Mouse (Mus musculus) embryonic facial prominence, embryonic 15.5 days (tissue): Measurements from ENCODE around the gene Lrrc3c. TPM values are rescaled to one million over a fixed set of nuclear protein-coding genes. Genes with fewer than 3 reads are reported as not detected.
"Not testable (repeated sequence)": the region's sequence is repeated elsewhere in the genome, so short reads cannot be mapped to it uniquely, and the experiment has no call there.

ENCODE experiments used
- ATAC-seq: fragments of 200-750 bp; cut with Nextera tagmentation; 2 replicates; pipeline ENCODE4 v1.8.0; 2017; ENCODE audit warnings: low read depth, moderate TSS enrichment; ENCODE audit not compliant: insufficient number of reproducible peaks, low FRiP score, low TSS enrichment
- H3K27ac ChIP-seq: fragments of 300-500 bp; sonication (generic); replicated peaks from 2 replicates; pipeline ENCODE4 v1.5.1; 2015; ENCODE audit warnings: mild to moderate bottlenecking, inconsistent platforms
- H3K27me3 ChIP-seq: fragments of 300-500 bp; sonication (generic); 2 replicates; pipeline ENCODE4 v1.6.1; 2015; ENCODE audit warnings: inconsistent platforms
- H3K36me3 ChIP-seq: fragments of 300-500 bp; sonication (generic); 2 replicates; pipeline ENCODE4 v1.6.1; 2015; ENCODE audit warnings: mild to moderate bottlenecking, inconsistent platforms
- H3K4me1 ChIP-seq: fragments of 300-500 bp; sonication (generic); 2 replicates; pipeline ENCODE4 v1.6.1; 2015; ENCODE audit warnings: inconsistent platforms
- H3K4me2 ChIP-seq: fragments of 300-500 bp; sonication (generic); replicated peaks from 2 replicates; pipeline ENCODE4 v1.6.1; 2015; ENCODE audit warnings: mild to moderate bottlenecking, inconsistent platforms
- H3K4me3 ChIP-seq: fragments of 300-500 bp; sonication (generic); replicated peaks from 2 replicates; pipeline ENCODE4 v1.5.1; 2015; ENCODE audit warnings: mild to moderate bottlenecking, inconsistent platforms
- H3K9ac ChIP-seq: fragments of 300-500 bp; sonication (generic); 2 replicates; pipeline ENCODE4 v1.6.1; 2015; ENCODE audit warnings: inconsistent platforms
- H3K9me3 ChIP-seq: fragments of 300-500 bp; sonication (generic); replicated peaks from 2 replicates; pipeline ENCODE4 v1.6.1; 2016; ENCODE audit warnings: inconsistent platforms
- WGBS: fragments of 180-500 bp; shearing (Covaris S2); methylation state at CpG from one replicate; pipeline ENCODE4 v1.1.7; 2015; 5-methylcytosine and 5-hydroxymethylcytosine counted together
- polyA plus RNA-seq: library from polyadenylated mRNA; unstranded; fragments of >200 nt; fragmentation: Nextera tagmentation; extraction: Ambion mirVana; gene quantifications from 2 replicates; pipeline ENCODE4 v1.2.1, GENCODE M21; 2015

The Lrrc3c gene
- polyA plus RNA-seq, 1 experiment from 2014 or later, result not detected

DNA sequence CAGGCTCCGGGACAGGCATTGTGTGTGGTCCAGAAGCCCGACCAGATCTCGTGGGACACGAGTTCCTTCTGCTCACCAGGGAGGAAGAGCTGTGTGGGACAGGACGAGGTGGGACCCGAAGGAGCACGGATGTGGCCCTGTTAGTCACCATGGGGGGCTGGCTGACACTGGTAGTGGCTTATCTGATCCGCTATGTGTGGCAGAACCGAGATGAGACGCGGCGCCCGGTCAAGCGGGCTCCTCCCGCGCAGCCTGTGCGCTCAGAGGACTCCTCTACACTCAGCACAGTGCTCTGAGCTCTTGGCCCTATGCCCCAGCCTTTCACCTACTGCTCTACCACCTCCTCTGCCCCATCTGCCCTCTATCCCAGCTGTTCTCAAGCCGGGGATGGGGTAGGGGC lies 1.2 kb downstream of the Lrrc3c start:
- no peak overlapping the region for H3K27ac ChIP-seq
- no peak overlapping the region for H3K4me2 ChIP-seq
- no peak for ATAC-seq
- peaks cover 27% of the 10 kb centered on the region for H3K27me3 ChIP-seq
- H3K4me1 ChIP-seq, result peaks cover 15% of the 10 kb centered on the region; the same call in 1 of the 2 replicates
- H3K36me3 ChIP-seq, result no peaks in the 10 kb centered on the region
- H3K9ac ChIP-seq, result no peak overlapping the region
- WGBS, result 29% methylated on average over 18 of the region's 18 CpGs
- no peak overlapping the region for H3K4me3 ChIP-seq
- no peaks in the 10 kb centered on the region for H3K9me3 ChIP-seq

DNA sequence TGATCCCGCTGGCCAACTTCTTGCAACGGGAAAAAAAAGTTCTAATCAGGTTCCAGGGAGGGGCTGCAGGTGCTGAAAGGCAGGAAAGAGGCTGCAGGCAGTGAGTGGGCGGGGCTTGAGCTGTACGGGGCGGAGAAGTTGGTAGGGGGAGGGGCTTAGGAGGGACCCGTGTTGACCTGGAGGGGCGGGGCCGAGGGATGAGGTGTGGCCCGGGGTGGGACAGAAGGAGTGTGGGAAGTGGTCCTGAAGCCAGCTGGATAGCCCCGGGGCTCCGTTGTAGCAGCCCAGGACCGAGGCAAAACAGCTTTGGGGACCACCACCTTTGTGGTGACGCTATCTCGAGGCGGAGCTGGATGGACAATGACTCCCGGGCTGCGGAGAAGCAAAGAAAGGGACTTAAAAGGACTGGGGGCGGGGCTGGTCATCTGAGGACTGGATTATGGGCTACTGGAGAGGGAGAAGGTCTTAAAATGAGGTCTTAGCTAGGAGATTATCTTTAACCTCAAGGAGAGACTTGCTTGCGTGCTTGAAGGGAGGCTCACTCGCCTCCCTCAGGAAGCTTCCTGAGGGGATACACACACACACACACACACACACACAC lies 4.1 kb downstream of the Lrrc3c start:
- H3K27me3 ChIP-seq, result peaks cover 29% of the 10 kb centered on the region
- H3K4me3 ChIP-seq, result peak overlapping the region; percentile 23
- peak overlapping the region; percentile 45 for H3K4me2 ChIP-seq
- no peak overlapping the region for H3K27ac ChIP-seq
- WGBS, result 2% methylated on average over 20 of the region's 20 CpGs
- ATAC-seq, result no peak
- no peak overlapping the region for H3K9ac ChIP-seq
- no peaks in the 10 kb centered on the region for H3K36me3 ChIP-seq
- H3K4me1 ChIP-seq, result peaks cover 15% of the 10 kb centered on the region; the same call in 1 of the 2 replicates
- H3K9me3 ChIP-seq, result no peaks in the 10 kb centered on the region

DNA sequence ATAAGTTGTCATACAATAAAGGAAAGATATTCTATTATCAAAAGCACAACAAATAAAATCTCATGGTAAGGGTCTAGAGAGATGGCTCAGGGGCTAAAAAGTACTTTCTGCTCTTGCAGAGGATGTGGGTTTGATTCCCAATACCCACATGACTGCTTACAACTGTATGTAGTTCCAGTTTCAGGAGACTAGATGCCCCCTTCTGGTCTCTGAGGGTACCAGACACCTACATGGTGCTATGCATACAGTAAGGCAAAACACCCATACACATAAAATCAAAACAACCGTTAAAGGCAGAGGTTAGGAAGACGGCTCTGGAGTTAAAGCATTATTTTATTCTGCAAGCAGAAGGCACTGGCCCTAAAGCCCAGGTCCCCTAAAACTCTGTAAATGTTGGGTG lies 5.9 kb downstream of the Lrrc3c start:
- no peak for ATAC-seq
- Histone ChIP-seq H3K36me3 (no peaks in the 10 kb centered on the region), H3K9ac (no peak overlapping the region), H3K27me3 (peaks cover 19% of the 10 kb centered on the region), H3K4me1 (peaks cover 12% of the 10 kb centered on the region; the same call in 1 of the 2 replicates), H3K4me3 (no peak overlapping the region), H3K9me3 (no peaks in the 10 kb centered on the region), H3K4me2 (no peak overlapping the region), H3K27ac (no peak overlapping the region)
- 84% methylated on average over 2 of the region's 2 CpGs for WGBS

DNA sequence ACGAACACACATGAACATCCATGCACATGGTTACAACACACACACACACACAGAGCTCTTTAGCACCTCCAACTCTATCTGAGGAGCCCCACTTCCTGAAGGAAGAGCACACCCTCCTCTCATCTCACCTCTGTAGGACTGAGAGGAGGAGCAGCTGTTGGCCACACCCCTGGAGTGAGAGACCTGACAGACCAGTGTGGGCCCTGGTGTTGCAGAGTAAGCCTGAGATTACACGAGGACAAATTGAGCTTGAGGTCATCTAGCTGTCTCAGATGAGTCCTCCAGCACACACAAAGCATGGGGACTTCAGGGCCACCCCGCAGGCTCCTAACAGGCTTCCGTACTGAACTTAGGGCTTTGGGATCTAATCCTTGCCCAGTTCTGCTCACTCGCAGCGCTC lies 6.8 kb downstream of the Lrrc3c start:
- not testable (repeated sequence) for ATAC-seq, H3K4me3 ChIP-seq, H3K9me3 ChIP-seq, H3K9ac ChIP-seq, H3K4me2 ChIP-seq, H3K27ac ChIP-seq, H3K4me1 ChIP-seq, H3K36me3 ChIP-seq
- peaks cover 21% of the 10 kb centered on the region for H3K27me3 ChIP-seq
- WGBS, result 65% methylated on average over 6 of the region's 6 CpGs

DNA sequence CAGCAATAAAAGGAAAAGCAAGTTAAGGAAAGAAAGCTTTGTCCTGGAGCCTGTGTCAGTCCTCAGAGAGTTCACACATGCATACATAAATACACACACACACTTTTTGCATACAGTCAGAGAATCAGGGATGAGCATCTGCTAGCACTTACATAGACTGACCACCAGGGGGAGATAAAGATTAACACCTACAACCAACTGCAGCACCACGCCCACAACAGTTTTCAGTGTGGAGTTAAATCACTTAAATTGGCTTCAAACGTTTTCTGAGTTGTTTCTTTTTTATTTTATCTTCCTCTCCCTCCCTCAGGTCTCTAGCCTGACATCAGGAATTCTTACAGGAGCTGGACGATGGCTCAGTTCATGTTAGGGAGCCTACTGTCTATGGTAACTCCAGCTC lies 8.7 kb downstream of the Lrrc3c start:
- H3K4me3 ChIP-seq, result no peak overlapping the region
- H3K27me3 ChIP-seq, result peaks cover 17% of the 10 kb centered on the region
- H3K4me2 ChIP-seq, result no peak overlapping the region
- WGBS, result 6% methylated on average over 3 of the region's 3 CpGs
- peaks cover 7% of the 10 kb centered on the region; the same call in 1 of the 2 replicates for H3K4me1 ChIP-seq
- no peak for ATAC-seq
- no peaks in the 10 kb centered on the region for H3K36me3 ChIP-seq
- H3K9me3 ChIP-seq, result no peaks in the 10 kb centered on the region
- H3K27ac ChIP-seq, result no peak overlapping the region
- no peak overlapping the region for H3K9ac ChIP-seq

DNA sequence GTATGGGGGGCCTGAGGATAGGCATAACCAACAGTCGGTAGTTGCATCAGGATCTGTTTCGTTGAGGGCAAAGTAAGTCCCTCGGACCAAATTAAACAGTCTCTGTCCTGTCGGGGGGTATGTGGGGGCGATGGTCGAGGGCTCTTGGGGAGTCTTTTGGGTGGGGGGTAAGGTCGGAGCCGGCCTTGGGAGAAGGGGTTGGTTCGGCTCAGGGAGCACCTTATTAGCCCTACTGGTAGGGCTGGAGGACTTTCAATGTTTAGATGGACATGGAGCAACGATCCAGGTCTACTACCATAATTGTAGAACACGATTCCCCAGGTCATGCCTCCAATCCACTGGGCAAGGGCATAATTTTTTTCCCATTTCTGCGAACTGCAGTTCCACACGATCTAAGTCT lies 22.7 kb downstream of the Lrrc3c start:
- no peak overlapping the region for H3K4me2 ChIP-seq
- no peaks in the 10 kb centered on the region for H3K27me3 ChIP-seq
- H3K36me3 ChIP-seq, result no peaks in the 10 kb centered on the region
- no peaks in the 10 kb centered on the region for H3K4me1 ChIP-seq
- 92% methylated on average over 13 of the region's 13 CpGs for WGBS
- H3K9ac ChIP-seq, result no peak overlapping the region
- ATAC-seq, result no peak
- 0 out of 2 replicates have a peak, but pooled peaks cover 4% of the 10 kb centered on the region for H3K9me3 ChIP-seq
- H3K27ac ChIP-seq, result no peak overlapping the region
- H3K4me3 ChIP-seq, result no peak overlapping the region

DNA sequence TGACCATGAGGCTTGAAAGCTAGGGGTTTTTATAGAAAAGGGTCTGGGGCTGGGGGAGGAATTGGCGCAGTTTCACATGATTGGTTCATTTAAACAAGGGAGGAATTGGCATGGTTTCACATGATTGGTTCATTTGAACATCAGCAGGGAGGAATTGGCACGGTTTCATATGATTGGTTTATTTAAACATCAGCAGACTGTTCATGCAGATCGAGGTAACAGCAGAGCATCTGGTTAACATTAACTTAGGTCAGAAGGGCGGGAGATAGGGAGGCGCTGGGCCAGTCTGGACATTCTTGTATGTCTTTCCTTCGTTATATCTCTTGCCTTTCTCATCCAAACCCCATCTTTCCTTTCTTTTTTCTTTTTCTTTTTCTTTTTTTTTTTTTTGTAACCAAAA lies 25.9 kb downstream of the Lrrc3c start:
- 69% methylated on average over 6 of the region's 6 CpGs for WGBS
- H3K4me3 ChIP-seq, H3K36me3 ChIP-seq, H3K9me3 ChIP-seq, H3K9ac ChIP-seq, ATAC-seq, H3K27me3 ChIP-seq, H3K4me1 ChIP-seq, H3K4me2 ChIP-seq, H3K27ac ChIP-seq: not testable (repeated sequence)

DNA sequence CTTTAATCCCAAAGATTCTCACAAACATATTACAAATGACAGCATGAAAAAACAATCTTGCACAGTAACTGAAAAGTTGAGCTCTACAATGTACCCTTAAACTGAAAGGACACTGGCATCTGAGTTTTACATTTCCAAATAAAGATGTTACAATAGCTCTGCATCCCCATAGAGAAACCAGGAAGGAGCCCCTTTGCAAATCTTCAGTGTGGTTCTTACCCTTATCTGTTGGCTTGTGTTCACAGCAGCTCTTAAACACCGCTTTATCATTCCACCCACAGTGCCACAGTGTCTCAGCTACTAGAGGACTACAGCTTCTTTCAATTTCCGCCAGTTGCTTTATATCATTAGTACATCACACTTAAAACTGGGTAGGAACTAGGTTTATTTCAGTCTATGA lies 26.3 kb downstream of the Lrrc3c start:
- not testable (repeated sequence) for H3K4me2 ChIP-seq, H3K27me3 ChIP-seq, H3K4me1 ChIP-seq, H3K27ac ChIP-seq, H3K9me3 ChIP-seq, H3K9ac ChIP-seq, H3K36me3 ChIP-seq, H3K4me3 ChIP-seq, ATAC-seq
- WGBS, result 90% methylated on average over 2 of the region's 2 CpGs

DNA sequence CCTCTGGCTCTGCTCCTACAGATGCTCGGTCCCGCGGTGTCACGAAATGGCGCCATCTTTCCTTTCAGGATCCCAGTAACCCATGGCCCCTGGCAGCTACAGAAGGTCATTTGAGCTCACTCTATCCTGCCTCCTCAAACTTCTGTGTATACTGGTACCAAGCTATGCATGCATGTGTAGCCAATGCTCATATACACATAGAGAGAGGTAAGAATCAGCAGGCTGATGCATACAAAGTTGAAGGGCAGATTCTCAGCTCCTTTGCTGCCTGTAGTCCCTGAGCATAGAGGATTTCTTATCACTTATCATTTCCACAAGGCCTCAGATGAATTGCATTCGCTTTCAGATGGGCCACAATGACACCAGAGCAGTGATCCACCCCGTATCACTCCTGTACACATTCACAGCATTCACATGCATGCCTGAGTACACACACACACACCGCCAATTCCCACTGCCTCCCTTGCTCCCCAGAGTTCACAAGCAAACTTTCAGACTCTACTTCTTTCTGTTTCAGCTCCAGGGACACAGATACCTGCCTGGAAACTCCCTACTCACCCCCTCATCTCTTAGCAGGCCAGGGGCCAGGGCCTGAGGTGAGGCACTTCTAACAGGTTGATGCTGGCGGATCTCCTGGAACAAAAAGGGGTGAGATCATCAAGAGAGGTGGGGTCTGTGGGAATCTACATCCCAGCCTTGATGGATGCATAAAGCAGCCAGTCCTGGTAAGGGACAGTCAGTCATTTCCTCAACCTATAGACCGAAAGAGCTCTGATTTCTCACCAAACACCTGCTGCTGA lies 27.7 kb downstream of the Lrrc3c start, which contains the start of the genes Gm12355 and Gsdma3:
Gm12355 (minus strand) TSS at position 51 of the 800 bp plus-strand sequence.
Gsdma3 (plus strand) TSS at position 750 of the 800 bp plus-strand sequence.
- Histone ChIP-seq H3K36me3 (no peaks in the 10 kb centered on the region), H3K9me3 (0 out of 2 replicates have a peak, but pooled peaks cover 4% of the 10 kb centered on the region), H3K27ac (no peak within 1 kb of the TSS), H3K9ac (no peak within 1 kb of the TSS), H3K4me3 (no peak within 1 kb of the TSS), H3K27me3 (0 out of 2 replicates have a peak, but pooled peaks cover 5% of the 10 kb centered on the region), H3K4me1 (no peaks in the 10 kb centered on the region), H3K4me2 (no peak within 1 kb of the TSS)
- 87% methylated on average over 10 of the region's 10 CpGs for WGBS
- no peak for ATAC-seq

DNA sequence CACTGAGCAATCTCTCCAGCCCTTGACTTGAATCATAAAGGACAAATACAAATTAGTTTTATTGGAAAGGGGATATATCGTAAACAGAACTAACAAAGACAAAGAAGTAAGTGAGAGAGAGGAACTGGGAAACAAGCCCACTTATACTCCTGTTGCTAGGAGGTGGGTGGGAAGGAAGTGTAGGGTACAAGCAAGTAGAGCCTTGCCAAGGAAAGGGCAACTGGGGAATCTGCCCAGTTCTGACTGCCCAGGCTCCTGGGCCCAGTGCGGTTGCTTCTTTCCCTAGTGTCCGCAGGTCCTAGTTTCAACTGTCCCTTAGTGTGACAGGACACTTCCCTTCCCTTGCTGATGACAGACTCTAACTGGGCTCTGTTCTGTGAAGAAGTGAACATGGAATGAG lies 30.6 kb downstream of the Lrrc3c start:
- 89% methylated on average over 3 of the region's 3 CpGs for WGBS
- no peak overlapping the region for H3K27ac ChIP-seq
- no peak overlapping the region for H3K4me3 ChIP-seq
- ATAC-seq, result no peak
- no peak overlapping the region for H3K9ac ChIP-seq
- H3K27me3 ChIP-seq, result 0 out of 2 replicates have a peak, but pooled peaks cover 8% of the 10 kb centered on the region
- no peaks in the 10 kb centered on the region for H3K36me3 ChIP-seq
- H3K9me3 ChIP-seq, result no peaks in the 10 kb centered on the region
- H3K4me1 ChIP-seq, result no peaks in the 10 kb centered on the region
- no peak overlapping the region for H3K4me2 ChIP-seq

DNA sequence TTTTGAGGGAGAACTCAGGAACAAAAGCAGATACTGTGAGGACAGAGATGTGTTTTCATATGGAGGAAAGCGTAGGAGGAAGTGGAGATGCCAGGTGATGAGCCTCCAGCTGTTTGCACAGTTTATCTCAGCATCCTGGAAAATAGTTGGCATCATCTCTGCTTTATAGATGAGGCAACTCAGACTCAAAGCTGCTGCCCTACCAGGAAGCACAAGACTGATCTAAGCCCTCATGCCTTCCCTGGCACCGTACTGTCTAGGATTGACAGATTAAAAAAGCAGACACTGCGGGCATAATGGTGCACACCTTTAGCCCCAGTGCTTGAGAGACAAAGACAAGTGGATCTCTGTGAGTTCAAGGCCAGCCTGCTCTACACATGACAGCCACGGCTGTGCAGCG lies 32.6 kb downstream of the Lrrc3c start:
- Histone ChIP-seq H3K27ac (no peak overlapping the region), H3K9ac (no peak overlapping the region), H3K9me3 (no peaks in the 10 kb centered on the region), H3K4me3 (no peak overlapping the region), H3K27me3 (0 out of 2 replicates have a peak, but pooled peaks cover 8% of the 10 kb centered on the region), H3K4me1 (no peaks in the 10 kb centered on the region), H3K36me3 (no peaks in the 10 kb centered on the region), H3K4me2 (no peak overlapping the region)
- WGBS, result 86% methylated on average over 5 of the region's 5 CpGs
- no peak for ATAC-seq
